Mouse (Mus musculus) intestine, postnatal 0 days (tissue): ENCODE measurements around the gene Csk. TPM values are rescaled to one million over a fixed set of nuclear protein-coding genes. Genes with fewer than 3 reads are reported as not detected.

Experiments
- ATAC-seq: fragments of 200-750 bp; cut with Nextera tagmentation; 2 replicates; pipeline ENCODE4 v1.8.0; 2017; ENCODE audit warnings: mild to moderate bottlenecking, moderate TSS enrichment, moderate library complexity
- H3K27ac ChIP-seq: fragments of 300-500 bp; sonication (generic); 2 replicates; pipeline ENCODE4 v1.5.1; 2014; ENCODE audit warnings: mild to moderate bottlenecking, low read depth, low read length, moderate library complexity
- H3K27me3 ChIP-seq: fragments of 300-500 bp; sonication (generic); replicated peaks from 2 replicates; pipeline ENCODE4 v1.6.1; 2014; ENCODE audit warnings: low read length, mixed read lengths; ENCODE audit not compliant: control insufficient read depth, insufficient read depth
- H3K36me3 ChIP-seq: fragments of 300-500 bp; sonication (generic); 2 replicates; pipeline ENCODE4 v1.6.1; 2014; ENCODE audit warnings: mild to moderate bottlenecking, moderate library complexity; ENCODE audit not compliant: control insufficient read depth, insufficient read depth
- H3K4me1 ChIP-seq: fragments of 300-500 bp; sonication (generic); replicated peaks from 2 replicates; pipeline ENCODE4 v1.6.1; 2014; ENCODE audit warnings: antibody characterized with exemption, low read length, mixed read lengths; ENCODE audit not compliant: control insufficient read depth, insufficient read depth
- H3K4me2 ChIP-seq: fragments of 300-500 bp; sonication (generic); replicated peaks from 2 replicates; pipeline ENCODE4 v1.6.1; 2014; ENCODE audit warnings: low read depth, mild to moderate bottlenecking, moderate library complexity
- H3K4me3 ChIP-seq: fragments of 300-500 bp; sonication (generic); 2 replicates; pipeline ENCODE4 v1.5.1; 2014; ENCODE audit warnings: low read depth, low read length
- H3K9ac ChIP-seq: fragments of 300-500 bp; sonication (generic); 2 replicates; pipeline ENCODE4 v1.6.1; 2014; ENCODE audit warnings: mild to moderate bottlenecking, low read depth, low read length
- H3K9me3 ChIP-seq: fragments of 300-500 bp; sonication (generic); 2 replicates; pipeline ENCODE4 v1.6.1; 2016; ENCODE audit warnings: mixed run types; ENCODE audit not compliant: control insufficient read depth
- CTCF ChIP-seq: sonication (generic); IDR thresholded peaks from 2 replicates; pipeline ENCODE4 v1.5.1; 2016; ENCODE audit warnings: low read depth, mild to moderate bottlenecking, control low read depth, antibody characterized with exemption, moderate library complexity
- WGBS: fragments of 180-500 bp; shearing (Covaris S2); extraction: QIAGEN DNeasy Blood & Tissue Kit; methylation state at CpG from one replicate; pipeline ENCODE4 v1.1.7; 2014; 5-methylcytosine and 5-hydroxymethylcytosine counted together
- polyA plus RNA-seq: library from polyadenylated mRNA; unstranded; fragments of >200 nt; fragmentation: Nextera tagmentation; extraction: Ambion mirVana; gene quantifications from 2 replicates; pipeline ENCODE4 v1.2.1, GENCODE M21; 2015

The Csk gene
- polyA plus RNA-seq, 1 experiment from 2014 or later = 18.7 TPM

DNA sequence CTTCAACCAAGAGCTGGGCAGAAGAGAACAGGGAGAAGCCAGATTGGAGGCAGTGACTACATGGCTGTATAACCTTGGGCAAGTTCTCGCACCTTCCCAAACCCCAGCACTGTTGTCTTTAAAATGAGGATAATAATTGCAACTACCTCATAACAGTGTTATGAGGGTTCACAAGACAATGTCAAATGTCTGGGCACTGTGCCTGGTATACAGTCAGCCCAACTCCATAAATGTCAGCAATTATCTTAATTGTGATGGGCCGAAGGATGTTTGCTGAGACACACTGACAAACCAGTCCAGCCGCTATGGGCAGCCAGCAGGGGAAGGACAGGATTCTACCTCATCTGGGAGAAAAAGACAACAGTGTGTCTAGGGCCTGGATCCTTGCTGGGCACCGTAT lies 38.6 kb downstream of the Csk start:
- Histone ChIP-seq H3K27me3 (no peaks in the 10 kb centered on the region), H3K9ac (no peak overlapping the region), H3K36me3 (no peaks in the 10 kb centered on the region), H3K9me3 (no peaks in the 10 kb centered on the region), H3K27ac (no peak overlapping the region), H3K4me2 (no peak overlapping the region), H3K4me3 (no peak overlapping the region), H3K4me1 (no peaks in the 10 kb centered on the region)
- 62% methylated on average over 4 of the region's 4 CpGs for WGBS
- ATAC-seq = no peak
- TF ChIP-seq CTCF = no peak

- no peak overlapping the region for H3K4me2 ChIP-seq
- H3K4me3 ChIP-seq = no peak overlapping the region
- WGBS = 75% methylated on average over 7 of the region's 7 CpGs
- no peaks in the 10 kb centered on the region for H3K36me3 ChIP-seq
- ATAC-seq = no peak
- H3K9ac ChIP-seq = no peak overlapping the region
- H3K4me1 ChIP-seq = no peaks in the 10 kb centered on the region
- H3K27ac ChIP-seq = no peak overlapping the region
- no peaks in the 10 kb centered on the region for H3K9me3 ChIP-seq
- H3K27me3 ChIP-seq = no peaks in the 10 kb centered on the region
- no peak for TF ChIP-seq CTCF
Observed at GRCm38 (mm10) chr9:57613975-57614374, 39.5 kb downstream of the Csk start.

DNA sequence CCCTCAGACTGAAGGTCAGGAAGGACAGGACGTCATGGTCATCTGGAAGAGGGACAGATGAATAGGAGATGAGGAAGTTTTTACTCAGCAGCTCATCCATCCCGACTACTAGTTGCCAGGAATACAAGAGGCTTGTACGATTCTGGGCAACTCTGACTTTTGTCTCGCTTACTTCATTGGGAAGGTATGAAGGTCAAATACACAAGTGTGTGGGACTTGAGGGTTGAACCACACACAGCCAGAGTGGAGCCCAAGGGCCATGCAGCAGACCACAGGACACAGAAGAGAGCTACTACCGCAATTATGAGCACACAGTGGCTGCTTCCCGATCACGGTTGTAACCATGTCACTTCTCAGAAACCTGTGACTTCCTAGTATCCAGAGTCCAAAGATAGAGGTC lies 40.8 kb downstream of the Csk start:
- no peak overlapping the region for H3K4me3 ChIP-seq
- H3K4me2 ChIP-seq = no peak overlapping the region
- TF ChIP-seq CTCF = no peak
- H3K36me3 ChIP-seq = no peaks in the 10 kb centered on the region
- H3K27ac ChIP-seq = no peak overlapping the region
- no peak for ATAC-seq
- H3K4me1 ChIP-seq = no peaks in the 10 kb centered on the region
- no peaks in the 10 kb centered on the region; the same call in 1 of the 2 replicates for H3K27me3 ChIP-seq
- no peak overlapping the region for H3K9ac ChIP-seq
- 74% methylated on average over 7 of the region's 7 CpGs for WGBS
- no peaks in the 10 kb centered on the region for H3K9me3 ChIP-seq

DNA sequence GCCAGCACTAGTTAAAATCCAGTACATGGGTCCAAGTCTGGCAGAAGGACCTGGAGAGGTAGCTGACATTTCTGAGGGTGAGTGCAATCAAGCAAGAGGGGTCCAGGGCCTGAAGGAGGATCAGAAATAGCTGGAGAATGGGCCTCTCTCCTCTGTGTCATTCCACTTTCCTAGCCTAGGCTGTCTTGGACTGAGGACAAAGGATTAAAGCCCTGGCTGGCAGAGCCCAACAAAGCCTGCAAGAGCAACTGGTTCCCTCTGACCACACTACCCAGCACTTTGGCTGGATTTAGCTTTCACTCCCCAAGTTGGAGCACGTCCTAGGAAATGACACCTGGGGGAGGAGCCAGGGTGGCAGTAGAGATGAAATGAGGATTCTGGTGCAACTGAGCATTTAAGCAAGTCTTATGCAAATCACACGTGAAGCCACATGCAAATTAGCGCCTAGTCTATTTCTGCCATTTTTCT lies 43.0 kb downstream of the Csk start:
- H3K27ac ChIP-seq = no peak overlapping the region
- WGBS = 52% methylated on average over 3 of the region's 3 CpGs
- no peak for ATAC-seq
- H3K27me3 ChIP-seq = peaks cover 15% of the 10 kb centered on the region
- no peaks in the 10 kb centered on the region for H3K36me3 ChIP-seq
- H3K4me3 ChIP-seq = no peak overlapping the region
- no peaks in the 10 kb centered on the region for H3K9me3 ChIP-seq
- no peaks in the 10 kb centered on the region for H3K4me1 ChIP-seq
- no peak for TF ChIP-seq CTCF
- no peak overlapping the region for H3K9ac ChIP-seq
- no peak overlapping the region for H3K4me2 ChIP-seq

DNA sequence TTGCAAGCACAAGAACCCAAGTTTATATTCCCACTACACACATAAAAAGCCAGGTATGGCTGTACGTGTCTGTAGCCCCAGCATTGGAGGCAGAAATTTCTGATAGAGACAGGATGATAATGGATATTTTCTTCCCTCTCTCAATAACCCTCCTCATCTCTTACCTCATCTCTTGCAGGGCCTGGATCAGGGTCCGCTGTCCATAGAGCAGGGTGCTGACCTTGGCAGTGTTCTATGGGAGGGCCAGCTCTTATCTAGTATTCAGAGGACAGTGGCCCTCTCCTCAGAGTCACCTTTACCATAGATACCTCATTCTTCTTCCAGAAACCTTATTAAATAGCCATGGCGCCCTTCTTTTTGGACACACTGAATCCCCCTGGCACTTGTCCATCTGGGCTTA lies 43.6 kb downstream of the Csk start:
- no peak overlapping the region for H3K4me2 ChIP-seq
- ATAC-seq = no peak
- no peaks in the 10 kb centered on the region for H3K9me3 ChIP-seq
- H3K27ac ChIP-seq = no peak overlapping the region
- no peaks in the 10 kb centered on the region for H3K36me3 ChIP-seq
- no peak overlapping the region for H3K4me3 ChIP-seq
- 53% methylated on average over 3 of the region's 3 CpGs for WGBS
- no peaks in the 10 kb centered on the region for H3K4me1 ChIP-seq
- peaks cover 17% of the 10 kb centered on the region for H3K27me3 ChIP-seq
- no peak overlapping the region for H3K9ac ChIP-seq
- TF ChIP-seq CTCF = no peak

GRCm38 (mm10) chr9:57606139-57606851 lies 47.1 kb downstream of the Csk start, which contains the start of gene Cplx3:
Gene Cplx3, minus strand, starts transcription at chr9:57606281.
- peak; percentile 55; the same call in 1 of the 2 replicates for ATAC-seq
- H3K4me3 ChIP-seq = no peak within 1 kb of the TSS
- no peak for TF ChIP-seq CTCF
- H3K9ac ChIP-seq = no peak within 1 kb of the TSS; the same call in 1 of the 2 replicates
- 9% methylated on average over 24 of the region's 24 CpGs for WGBS
- no peak within 1 kb of the TSS for H3K4me2 ChIP-seq
- no peaks in the 10 kb centered on the region for H3K9me3 ChIP-seq
- no peak within 1 kb of the TSS for H3K27ac ChIP-seq
- peaks cover 21% of the 10 kb centered on the region for H3K27me3 ChIP-seq
- peaks cover 5% of the 10 kb centered on the region; the same call in 1 of the 2 replicates for H3K4me1 ChIP-seq
- no peaks in the 10 kb centered on the region for H3K36me3 ChIP-seq
